In the genomic region with DNA sequence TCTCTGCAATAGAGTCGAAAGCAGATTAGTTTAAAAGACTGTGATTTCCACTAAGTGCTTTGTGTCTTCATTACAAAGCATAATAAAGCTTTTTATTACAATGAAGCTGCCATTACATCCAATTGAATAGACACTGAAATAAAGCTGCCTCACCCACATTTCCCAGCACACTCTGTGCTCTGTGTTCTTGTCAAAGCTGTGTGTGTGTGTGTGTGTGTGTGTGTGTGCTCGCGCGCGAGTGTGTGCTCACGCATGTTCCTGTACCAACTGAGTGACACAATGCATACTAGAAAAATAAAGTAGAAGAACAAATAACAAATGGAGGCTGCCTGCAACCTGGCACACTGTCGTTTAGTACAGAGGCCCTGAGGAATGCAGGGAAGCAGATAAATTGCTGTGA, we compare ENCODE assay signal across 20 mouse cellular contexts.
DNase-seq lines count a peak whose midpoint lies in the region; ATAC-seq and TF ChIP-seq lines count a peak whose summit lies in the region.
"Had no signal": no experiment of that assay in that cellular context is flagged by ENCODE, and none has a peak within 500 bp of the region (broad histone marks: within the 10 kb centered on the region; RNA-seq: fewer than 3 reads in every experiment).

No protein-coding gene starts in this region.

- peaks cover 34% of the 10 kb centered on the region for H3K4me1 ChIP-seq in forebrain, embryonic 13.5 days
- peaks cover 7% of the 10 kb centered on the region; the same call in 1 of the 2 replicates for H3K4me1 ChIP-seq in hindbrain, embryonic 14.5 days (replicated peaks; ENCODE audit: control insufficient read depth, insufficient read depth, low read length)
- H3K4me1 ChIP-seq in midbrain, postnatal 0 days (ENCODE audit: insufficient read depth, low read length), result peaks cover 4% of the 10 kb centered on the region; the same call in 1 of the 2 replicates
- H3K4me1 ChIP-seq: embryonic facial prominence, embryonic 15.5 days; limb, embryonic 13.5 days had no signal

- 56% methylated on average over 7 of the region's 7 CpGs for WGBS in forebrain, embryonic 13.5 days
- WGBS in hindbrain, embryonic 14.5 days, result 65% methylated on average over 7 of the region's 7 CpGs
- 62% methylated on average over 7 of the region's 7 CpGs for WGBS in midbrain, postnatal 0 days

- H3K9me3 ChIP-seq in forebrain, embryonic 13.5 days (replicated peaks), result no peaks in the 10 kb centered on the region
- H3K9me3 ChIP-seq in hindbrain, embryonic 14.5 days (ENCODE audit: control insufficient read depth, low read length), result no peaks in the 10 kb centered on the region
- H3K9me3 ChIP-seq in midbrain, postnatal 0 days (ENCODE audit: low read length), result no peaks in the 10 kb centered on the region
- H3K9me3 ChIP-seq: embryonic facial prominence, embryonic 15.5 days; limb, embryonic 13.5 days had no signal

- H3K36me3 ChIP-seq in forebrain, embryonic 13.5 days (ENCODE audit: poor library complexity, severe bottlenecking), result no peaks in the 10 kb centered on the region
- H3K36me3 ChIP-seq in hindbrain, embryonic 14.5 days (replicated peaks; ENCODE audit: control insufficient read depth, insufficient read depth), result no peaks in the 10 kb centered on the region
- no peaks in the 10 kb centered on the region for H3K36me3 ChIP-seq in midbrain, postnatal 0 days (ENCODE audit: insufficient read depth, low read length)
- H3K36me3 ChIP-seq: embryonic facial prominence, embryonic 15.5 days; limb, embryonic 13.5 days had no signal

- no peak overlapping the region for H3K9ac ChIP-seq in forebrain, embryonic 13.5 days
- no peak overlapping the region for H3K9ac ChIP-seq in hindbrain, embryonic 14.5 days
- H3K9ac ChIP-seq in midbrain, postnatal 0 days (replicated peaks; ENCODE audit: low read length, poor library complexity, severe bottlenecking), result no peak overlapping the region
- H3K9ac ChIP-seq: embryonic facial prominence, embryonic 15.5 days; limb, embryonic 13.5 days; liver, embryonic 14.5 days had no signal

- ATAC-seq in forebrain, embryonic 13.5 days, result peak; percentile 63
- ATAC-seq in hindbrain, embryonic 14.5 days (ENCODE audit: low FRiP score), result no peak
- ATAC-seq in midbrain, postnatal 0 days (ENCODE audit: low FRiP score), result peak; percentile 38; the same call in 1 of the 2 replicates
- ATAC-seq: activated CD4-positive, CD25-positive, alpha-beta regulatory T cell, adult 4 months; Patski had no signal

- peak; percentile 12 for DNase-seq in layer of hippocampus, adult 9-11 months
- no peak for DNase-seq in layer of hippocampus, adult 9-10 months (ENCODE audit: low spot score)
- no peak for DNase-seq in hindbrain, embryonic 14.5 days (ENCODE audit: low spot score)
- peak; percentile 21 for DNase-seq in midbrain, postnatal 0 days (ENCODE audit: low spot score)
- no peak for DNase-seq in ovary, postnatal 10 days (ENCODE audit: low spot score)
- DNase-seq in left cerebral cortex, postnatal 10 days (ENCODE audit: extremely low spot score in 1 of 2, low spot score in 2 of 2), result no peak
- DNase-seq: adrenal gland, postnatal 14 days; cerebellum, adult 2 months; gastrocnemius, adult 2 months; kidney, adult 8-10 months; kidney, postnatal 25 days; right cerebral cortex, postnatal 25 days; thymus, postnatal 14 days had no signal

- TF ChIP-seq CTCF in midbrain, postnatal 0 days (IDR thresholded peaks at IDR 0.05), result no peak

- peak overlapping the region; percentile 37; the same call in 1 of the 2 replicates for H3K27ac ChIP-seq in forebrain, embryonic 13.5 days
- H3K27ac ChIP-seq in hindbrain, embryonic 14.5 days, result peak overlapping the region; percentile 76
- no peak overlapping the region for H3K27ac ChIP-seq in midbrain, postnatal 0 days (ENCODE audit: low read depth, low read length)
- H3K27ac ChIP-seq: embryonic facial prominence, embryonic 15.5 days; gastrocnemius, adult 2 months; limb, embryonic 13.5 days; liver, embryonic 14.5 days; stomach, postnatal 0 days had no signal

- no peak overlapping the region for H3K4me2 ChIP-seq in forebrain, embryonic 13.5 days
- H3K4me2 ChIP-seq in hindbrain, embryonic 14.5 days (replicated peaks), result no peak overlapping the region
- no peak overlapping the region for H3K4me2 ChIP-seq in midbrain, postnatal 0 days (ENCODE audit: low read depth, low read length, poor library complexity, severe bottlenecking)
- H3K4me2 ChIP-seq: embryonic facial prominence, embryonic 15.5 days; limb, embryonic 13.5 days had no signal

- no peaks in the 10 kb centered on the region for H3K27me3 ChIP-seq in forebrain, embryonic 13.5 days
- no peaks in the 10 kb centered on the region for H3K27me3 ChIP-seq in hindbrain, embryonic 14.5 days (ENCODE audit: control insufficient read depth, insufficient read depth, low read length)
- no peaks in the 10 kb centered on the region for H3K27me3 ChIP-seq in midbrain, postnatal 0 days (ENCODE audit: insufficient read depth, low read length)
- H3K27me3 ChIP-seq: embryonic facial prominence, embryonic 15.5 days; limb, embryonic 13.5 days; Patski had no signal

- intact Hi-C loops in left cerebral cortex, postnatal 10 days (cut with DNase I), result no loop called here

- no peak overlapping the region for H3K4me3 ChIP-seq in forebrain, embryonic 13.5 days
- H3K4me3 ChIP-seq in hindbrain, embryonic 14.5 days (replicated peaks; ENCODE audit: low read length), result no peak overlapping the region
- no peak overlapping the region for H3K4me3 ChIP-seq in midbrain, postnatal 0 days (ENCODE audit: low read depth, low read length)
- H3K4me3 ChIP-seq: embryonic facial prominence, embryonic 15.5 days; gastrocnemius, adult 2 months; limb, embryonic 13.5 days had no signal

Comparison
In these comparisons a context has a peak if more than half of its experiments do, and no peak if none do; other contexts are left out.
1. DNase-seq: peak in layer of hippocampus, adult 9-11 months (single experiment) and midbrain, postnatal 0 days (single experiment); none in layer of hippocampus, adult 9-10 months (single experiment), hindbrain, embryonic 14.5 days (single experiment), ovary, postnatal 10 days (single experiment) and left cerebral cortex, postnatal 10 days (0 of 2).